Mouse (Mus musculus): ENCODE data around the gene Selenbp2.
"Not testable (repeated sequence)": the region's sequence is repeated elsewhere in the genome, so short reads cannot be mapped to it uniquely, and the experiment has no call there.

Selenbp2 gene

DNA sequence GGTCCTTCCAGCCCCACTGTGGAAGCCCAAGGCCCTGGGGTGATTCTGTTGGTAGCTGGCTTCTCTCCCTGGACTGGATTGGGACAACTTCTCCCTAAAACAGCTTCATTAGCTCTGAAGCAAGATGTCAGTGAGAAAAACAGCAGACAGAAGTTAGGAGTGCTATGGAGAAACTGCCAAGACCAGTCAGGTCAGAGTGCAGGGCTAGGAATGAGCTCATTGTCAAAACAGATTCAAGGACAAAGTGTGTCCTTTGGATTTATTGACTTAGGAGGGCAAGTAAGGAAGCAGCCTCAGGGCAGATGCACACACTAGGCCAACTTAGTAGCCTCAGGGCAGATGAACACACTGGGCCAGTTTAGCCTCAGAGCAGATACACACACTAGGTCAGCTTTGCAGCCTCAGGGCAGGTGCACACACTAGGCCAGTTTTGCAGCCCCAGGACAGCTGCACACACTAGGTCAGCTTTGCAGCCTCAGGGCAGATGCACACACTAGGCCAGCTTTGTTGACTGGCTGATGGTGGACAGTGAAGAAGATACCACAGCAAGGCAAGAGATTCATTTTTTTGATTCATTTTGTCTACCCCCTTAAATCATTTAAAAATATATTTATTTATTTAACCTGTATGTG is 2.6 kb upstream of the Selenbp2 start:
- in situ Hi-C loops (cut with MboI, MseI) = loop anchor here in 1 of 2 experiments (5.0 kb wide), 1 partner anchor 242 kb away; the partner anchor contains the start of gene Selenbp1

DNA sequence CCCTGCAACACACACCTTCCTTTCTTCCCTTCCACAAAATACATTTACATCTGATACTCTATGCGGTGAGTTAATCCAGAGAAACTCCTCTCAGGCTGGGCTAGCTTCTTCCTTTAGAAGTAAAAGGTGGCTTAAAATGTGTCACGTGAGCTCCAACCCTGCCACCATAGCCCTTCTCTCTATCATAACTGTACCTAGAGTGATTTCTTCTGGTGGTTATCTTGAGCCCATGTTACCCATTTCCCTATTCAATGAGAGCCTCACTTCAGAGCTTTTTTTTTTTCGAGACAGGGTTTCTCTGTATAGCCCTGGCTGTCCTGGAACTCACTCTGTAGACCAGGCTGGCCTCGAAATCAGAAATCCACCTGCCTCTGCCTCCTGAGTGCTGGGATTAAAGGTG is 1.7 kb upstream of the Selenbp2 start:
- in situ Hi-C loops (cut with MboI, MseI) = loop anchor here in 1 of 2 experiments (5.0 kb wide), 1 partner anchor 241 kb away; the partner anchor contains the start of gene Selenbp1

DNA sequence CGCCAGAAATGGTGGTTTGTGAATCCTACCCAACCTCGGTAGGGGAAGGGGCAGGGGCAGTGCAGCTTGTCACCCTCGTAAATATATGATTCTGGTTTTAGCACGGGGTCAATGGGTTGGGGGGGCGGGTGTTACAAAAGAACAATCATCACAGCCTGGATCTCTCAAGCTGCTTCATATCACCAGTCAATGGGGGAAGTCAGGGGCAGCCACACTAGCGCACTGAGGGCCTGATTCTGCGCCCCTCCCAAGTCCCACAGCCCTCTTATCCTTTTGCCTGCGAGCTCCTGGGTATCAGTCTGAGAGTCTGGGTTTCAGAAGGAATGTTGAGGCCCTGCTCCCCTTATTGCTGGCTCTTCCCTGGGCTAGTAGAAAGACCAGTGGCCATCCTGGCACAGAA is 518 bp downstream of the Selenbp2 start:
- in situ Hi-C loops (cut with MboI, MseI) = loop anchor here in 1 of 2 experiments (5.0 kb wide), 1 partner anchor 238 kb away; the partner anchor contains the start of gene Selenbp1

DNA sequence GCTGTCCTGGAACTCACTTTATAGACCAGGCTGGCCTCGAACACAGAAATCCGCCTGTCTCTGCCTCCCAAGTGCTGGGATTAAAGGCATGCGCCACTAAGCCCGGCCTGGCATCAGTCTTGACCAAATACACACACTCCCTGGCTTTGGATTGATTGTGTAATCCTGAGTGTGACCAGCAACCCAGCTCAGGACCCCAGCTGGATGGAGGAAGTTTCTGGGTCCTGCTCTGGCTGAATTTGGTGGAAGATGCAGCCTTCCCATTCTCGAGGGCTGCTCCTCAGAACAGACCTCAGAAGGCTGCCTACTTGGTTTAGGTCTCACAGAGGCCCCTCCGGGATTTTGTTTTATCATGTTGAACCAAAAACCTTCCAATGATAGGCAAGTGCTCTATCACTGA is 2.2 kb downstream of the Selenbp2 start:
- in situ Hi-C loops (cut with MboI, MseI) = loop anchor here in 1 of 2 experiments (5.0 kb wide), 1 partner anchor 242 kb away; no protein-coding TSS in a partner anchor

DNA sequence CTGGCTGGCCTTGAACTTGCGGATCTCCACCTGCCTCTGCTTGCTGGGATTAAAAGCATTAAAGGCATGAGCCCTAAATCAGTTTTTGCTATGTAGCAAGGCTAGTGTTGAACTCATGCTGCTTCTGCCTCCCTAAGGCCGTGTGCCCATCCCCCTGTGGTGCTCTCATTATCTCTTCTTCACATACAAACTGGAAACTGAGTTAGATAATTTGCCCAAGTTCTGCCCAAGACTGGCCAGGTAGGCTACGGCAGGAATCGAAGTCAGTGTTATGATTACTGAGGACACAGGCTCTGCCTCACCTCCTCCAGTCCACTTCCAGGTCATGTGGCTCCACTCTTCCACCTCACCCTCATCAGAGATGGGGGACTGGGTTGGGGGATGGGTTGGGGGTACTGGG is 2.9 kb downstream of the Selenbp2 start:
- in situ Hi-C loops (cut with MboI, MseI) = loop anchor here in 1 of 2 experiments (5.0 kb wide), 1 partner anchor 241 kb away; no protein-coding TSS in a partner anchor

DNA sequence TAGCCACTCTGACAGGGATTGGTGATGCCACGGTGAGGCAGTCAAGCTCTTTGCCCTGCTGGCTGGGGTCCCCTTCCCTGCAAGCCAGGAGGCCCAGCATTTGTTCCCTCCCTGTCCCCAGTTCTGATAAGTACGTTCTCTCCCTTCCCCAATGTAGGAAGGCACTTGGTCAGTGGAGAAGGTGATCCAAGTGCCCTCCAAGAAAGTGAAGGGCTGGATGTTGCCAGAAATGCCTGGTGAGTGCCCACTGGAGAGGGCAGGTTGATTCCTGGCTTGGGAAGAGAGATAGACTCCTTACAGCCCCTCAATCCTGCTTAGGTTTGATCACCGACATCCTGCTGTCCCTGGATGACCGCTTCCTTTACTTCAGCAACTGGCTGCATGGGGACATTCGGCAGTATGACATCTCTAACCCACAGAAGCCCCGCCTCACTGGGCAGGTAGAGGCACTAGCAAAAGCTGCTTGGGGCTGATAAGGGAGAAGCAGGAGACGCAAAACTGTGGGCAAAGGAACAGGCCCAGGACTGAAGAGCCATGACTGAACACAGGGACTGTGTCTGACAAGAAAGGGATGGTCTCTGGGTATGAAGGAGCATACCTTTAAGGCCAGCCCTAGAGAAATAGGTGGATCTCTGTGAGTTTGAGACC is 8.9 kb downstream of the Selenbp2 start:
- in situ Hi-C loops (cut with MboI, MseI) = not testable (repeated sequence)

DNA sequence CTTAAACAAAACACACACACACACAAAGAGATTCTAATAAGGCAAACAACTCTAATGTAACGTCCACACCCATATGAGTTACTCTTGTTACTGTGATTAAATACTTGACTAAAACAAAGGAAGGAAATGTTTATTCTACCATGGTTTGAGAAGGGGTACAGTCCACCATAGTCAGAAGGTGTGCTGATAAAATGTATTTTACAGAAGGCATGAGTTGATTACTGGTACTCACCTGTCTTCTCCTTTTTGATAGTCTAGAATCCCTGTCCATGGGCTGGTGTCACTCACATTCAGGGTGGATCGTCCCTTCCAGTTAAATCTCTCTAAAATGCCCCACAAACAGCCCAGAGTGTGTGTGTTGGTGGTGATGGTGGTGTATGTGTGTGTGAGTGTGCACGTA is 9.5 kb downstream of the Selenbp2 start:
- in situ Hi-C loops (cut with MboI, MseI) = no loop called here

DNA sequence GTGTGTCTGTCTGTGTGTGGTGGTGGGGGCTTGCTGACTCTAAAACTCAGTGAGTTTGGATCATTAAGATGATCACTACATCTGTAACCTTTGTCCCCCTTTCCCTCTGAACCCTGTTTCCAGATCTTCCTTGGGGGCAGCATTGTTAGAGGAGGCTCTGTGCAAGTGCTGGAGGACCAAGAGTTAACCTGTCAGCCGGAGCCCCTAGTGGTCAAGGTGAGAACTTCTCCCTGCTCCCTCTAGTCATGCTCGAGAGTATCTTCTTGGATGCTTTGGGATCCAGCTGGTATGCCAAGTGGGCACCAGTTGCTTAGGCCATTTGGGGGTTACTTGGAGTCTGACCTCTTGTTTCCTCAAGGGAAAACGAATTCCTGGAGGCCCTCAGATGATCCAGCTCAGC is 10.0 kb downstream of the Selenbp2 start:
- in situ Hi-C loops (cut with MboI, MseI) = not testable (repeated sequence)

DNA sequence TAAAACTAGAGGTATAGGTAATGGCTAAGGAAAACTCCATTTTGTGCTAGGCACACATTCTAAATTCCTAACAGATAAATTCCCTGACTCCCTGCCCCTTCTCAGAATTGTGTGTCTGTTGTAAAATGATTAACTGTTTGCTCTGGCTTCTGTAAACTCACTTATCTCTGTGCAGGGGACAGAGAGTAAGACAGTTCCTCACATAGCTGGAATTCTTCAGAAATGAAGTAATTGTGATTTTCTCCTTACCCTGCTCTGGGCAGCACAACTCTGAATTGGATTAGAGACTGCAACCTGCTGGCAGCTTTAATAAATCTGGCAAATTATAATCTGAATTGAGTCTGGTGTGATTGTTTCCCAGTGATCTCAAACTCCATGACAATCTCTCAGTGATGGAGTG is 17.2 kb downstream of the Selenbp2 start:
- in situ Hi-C loops (cut with MboI, MseI) = not testable (repeated sequence)

DNA sequence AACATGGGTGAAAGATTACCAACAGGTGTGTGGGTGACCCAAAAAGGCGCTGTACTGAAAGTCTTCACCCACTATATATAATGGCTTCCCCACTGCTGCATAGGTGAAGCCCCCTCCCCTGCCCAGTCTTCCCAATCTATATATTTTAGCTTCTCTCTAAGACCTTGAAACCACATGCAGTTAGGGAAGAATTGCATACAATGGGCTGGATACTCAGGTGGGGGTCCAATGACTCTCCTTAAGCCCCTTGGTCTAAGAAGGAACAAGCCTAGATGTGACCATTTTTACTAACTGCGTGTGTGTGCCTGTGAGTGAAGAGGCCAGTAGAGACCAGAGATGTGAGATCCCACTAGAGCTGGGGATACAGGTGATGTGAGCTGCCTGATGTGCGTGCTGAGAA is 20.1 kb downstream of the Selenbp2 start:
- in situ Hi-C loops (cut with MboI, MseI) = not testable (repeated sequence)

DNA sequence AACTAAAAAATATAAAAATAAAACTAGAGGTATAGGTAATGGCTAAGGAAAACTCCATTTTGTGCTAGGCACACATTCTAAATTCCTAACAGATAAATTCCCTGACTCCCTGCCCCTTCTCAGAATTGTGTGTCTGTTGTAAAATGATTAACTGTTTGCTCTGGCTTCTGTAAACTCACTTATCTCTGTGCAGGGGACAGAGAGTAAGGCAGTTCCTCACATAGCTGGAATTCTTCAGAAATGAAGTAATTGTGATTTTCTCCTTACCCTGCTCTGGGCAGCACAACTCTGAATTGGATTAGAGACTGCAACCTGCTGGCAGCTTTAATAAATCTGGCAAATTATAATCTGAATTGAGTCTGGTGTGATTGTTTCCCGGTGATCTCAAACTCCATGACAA is 24.9 kb downstream of the Selenbp2 start:
- in situ Hi-C loops (cut with MboI, MseI) = not testable (repeated sequence)

DNA sequence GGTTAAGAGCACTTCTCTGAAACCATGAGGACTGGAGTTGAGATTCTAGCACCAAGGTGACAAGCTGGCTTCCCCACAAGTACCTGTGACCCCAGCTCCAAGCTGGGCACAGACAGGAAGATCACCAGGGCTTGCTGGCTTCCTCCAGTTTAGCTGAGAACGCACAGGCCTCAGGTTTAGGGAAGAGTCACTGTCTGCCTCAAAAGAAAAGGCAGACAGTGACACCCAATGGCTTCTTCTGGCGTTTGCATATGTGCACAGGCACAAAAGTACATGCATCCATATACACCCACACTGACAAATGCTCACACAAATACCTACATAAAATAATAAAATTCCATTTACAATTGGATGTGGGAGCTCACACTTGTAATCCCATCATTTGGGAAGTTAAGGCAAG is 30.3 kb downstream of the Selenbp2 start:
- in situ Hi-C loops (cut with MboI, MseI) = not testable (repeated sequence)

DNA sequence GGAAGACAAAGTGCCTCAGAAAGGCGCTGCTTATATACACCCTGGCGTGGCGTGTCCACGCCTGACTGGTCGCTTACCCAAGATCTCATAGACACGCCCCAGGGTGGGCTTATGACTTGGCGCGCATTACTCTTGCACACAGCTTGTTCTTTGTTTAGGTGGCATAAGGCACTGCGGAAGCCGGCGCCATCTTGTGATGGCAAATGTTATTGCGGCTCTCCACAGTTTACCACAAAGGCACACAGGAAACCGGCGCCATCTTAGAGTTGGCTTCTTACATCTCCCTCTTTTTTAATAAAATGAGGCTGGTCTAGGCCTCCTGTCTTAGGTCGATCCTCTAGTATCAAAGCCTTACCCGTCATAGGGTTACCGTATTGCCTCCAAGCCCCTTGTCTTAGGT is 52.3 kb downstream of the Selenbp2 start:
- in situ Hi-C loops (cut with MboI, MseI) = no loop called here

Measured in T-helper 17 cell (primary cell).